Mouse (Mus musculus): ENCODE results near the gene Nubpl.

DNA sequence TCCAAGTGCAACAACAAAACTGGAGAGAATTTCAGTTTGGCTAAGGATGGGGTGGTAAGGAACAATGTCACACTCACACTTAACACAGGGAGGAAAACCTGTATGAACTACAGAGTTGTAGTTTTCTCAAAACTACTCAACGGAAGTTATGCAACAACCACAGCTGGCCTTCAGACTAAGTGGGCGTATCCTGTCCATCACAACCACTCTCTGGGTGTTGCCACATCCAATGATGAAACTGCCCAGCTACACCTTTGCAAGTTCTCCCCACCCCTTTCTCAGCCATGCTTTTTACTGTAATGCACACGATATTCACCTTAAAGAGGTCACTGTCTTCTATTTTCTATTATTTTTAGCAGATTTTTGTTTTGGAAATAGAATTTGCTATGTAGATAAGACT, 217.3 kb downstream of the Nubpl start:
- TF ChIP-seq CTCF (IDR thresholded peaks at IDR 0.05; ENCODE audit: extremely low read depth, insufficient read depth, low read length) (no peak), POLR2A (IDR thresholded peaks at IDR 0.05; ENCODE audit: extremely low read depth, insufficient read depth, low read length) (no peak)
